Mouse (Mus musculus) common myeloid progenitor, adult 5-6 weeks (primary cell): ENCODE measurements at regions not wholly inside any gene's neighbourhood (a gene's known extent, or its start where the extent isn't known, plus 50 kb on each side); places are given as distances from the start of the nearest gene placed in this dataset.

ENCODE experiments used
- ATAC-seq: replicated peaks from 2 replicates; pipeline ENCODE4 v1.8.0; 2016; ENCODE audit warnings: low read depth, mild to moderate bottlenecking, moderate TSS enrichment, inconsistent platforms; ENCODE audit not compliant: poor library complexity, severe bottlenecking

DNA sequence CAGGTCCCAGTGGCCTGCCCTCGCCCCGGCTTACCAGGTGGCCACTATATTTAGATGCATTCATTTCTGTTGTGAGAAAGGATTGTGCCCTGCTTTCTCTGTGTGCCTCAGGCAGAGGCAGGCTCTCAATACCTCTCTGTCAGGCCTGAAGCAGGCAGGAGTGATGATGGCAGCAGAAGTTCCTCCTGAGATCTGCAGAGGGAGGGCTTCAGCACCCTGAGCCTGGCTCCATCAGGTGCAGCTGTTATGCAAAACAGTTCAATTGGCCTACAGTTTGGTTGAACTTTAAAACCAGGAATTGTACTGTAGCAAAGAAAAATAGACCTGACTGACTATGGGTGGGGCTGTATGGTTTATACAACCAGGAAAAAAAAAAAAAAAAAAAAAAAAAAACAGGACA, 92.7 kb upstream of the Cpeb4 start:
- ATAC-seq = no peak

GRCm38 (mm10) chr11:31780969-31781368, 91.0 kb upstream of the Cpeb4 start:
- ATAC-seq = no peak

DNA sequence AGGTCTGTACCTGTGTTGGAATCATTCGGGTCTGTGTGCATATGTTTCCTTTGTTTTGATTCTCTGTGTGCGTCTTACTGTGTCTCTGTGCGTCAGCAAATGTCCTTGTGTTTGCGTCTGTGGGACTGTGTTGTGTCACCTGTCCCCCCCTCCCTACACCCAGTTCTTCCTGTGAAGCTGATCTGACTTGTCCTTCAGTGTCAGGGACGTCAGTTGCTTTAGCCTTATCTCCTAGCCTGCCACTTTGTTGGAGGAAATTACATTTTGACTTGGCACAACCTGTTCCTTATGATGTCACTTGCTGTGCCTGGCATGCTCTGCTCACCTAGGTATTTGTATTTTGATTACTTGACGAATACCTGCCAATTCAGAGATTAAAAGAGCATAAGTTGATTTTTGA, 90.4 kb upstream of the Cpeb4 start:
- ATAC-seq = no peak

DNA sequence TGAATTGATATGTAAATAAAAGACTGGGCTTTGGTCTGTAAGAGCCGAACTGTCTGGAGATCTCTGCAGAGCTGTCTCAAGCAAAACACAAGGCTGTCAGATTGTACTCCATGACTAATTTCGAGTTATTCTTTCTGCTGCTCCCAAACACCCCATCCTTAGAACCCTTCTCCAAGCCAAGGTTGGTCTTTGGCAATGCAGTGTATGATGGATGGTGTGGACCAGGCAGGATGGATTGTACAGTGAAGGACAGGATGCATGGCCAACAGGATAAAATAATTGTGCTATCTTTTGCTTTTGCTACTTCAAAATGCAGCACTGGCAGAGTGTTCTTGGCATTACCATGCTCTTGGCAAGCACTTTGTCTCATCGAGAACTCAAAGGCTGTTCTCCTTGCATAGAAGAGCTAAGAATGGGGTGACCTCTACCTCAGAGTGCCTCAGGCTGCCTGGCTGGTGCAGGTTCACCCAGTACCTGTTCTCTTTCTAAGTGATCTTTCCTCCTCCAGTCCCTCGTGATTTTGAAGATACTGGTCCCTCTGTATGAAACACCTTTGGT, 88.4 kb upstream of the Cpeb4 start:
- no peak for ATAC-seq

GRCm38 (mm10) chr11:31784332-31784901, 87.6 kb upstream of the Cpeb4 start:
- ATAC-seq = no peak

GRCm38 (mm10) chr11:31785160-31785559, 86.9 kb upstream of the Cpeb4 start:
- no peak for ATAC-seq

DNA sequence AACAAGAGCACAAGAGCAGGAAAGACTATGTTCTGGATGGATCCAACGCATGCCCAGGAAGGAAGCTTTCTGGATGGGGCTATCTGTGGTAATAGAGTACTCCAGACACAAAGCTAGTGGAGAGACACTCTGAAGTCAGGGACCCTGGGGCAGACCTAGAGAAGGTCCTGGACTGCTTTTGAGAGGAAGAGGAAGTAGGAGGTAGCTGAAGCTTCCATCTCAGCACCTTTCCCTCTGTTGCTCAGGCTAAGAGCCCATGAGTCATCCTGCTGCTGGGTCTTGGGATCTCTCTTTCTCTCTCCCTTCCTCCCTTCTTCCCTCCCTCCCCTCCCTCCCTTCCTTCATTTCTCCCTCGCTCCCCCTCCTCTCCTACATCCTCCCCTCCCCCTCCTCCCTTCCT, 84.6 kb upstream of the Cpeb4 start:
- ATAC-seq = 0 out of 2 replicates have a peak, but pooled peaks have one; percentile 39

- no peak for ATAC-seq
Observed at GRCm38 (mm10) chr11:31787917-31788703, 83.9 kb upstream of the Cpeb4 start.

GRCm38 (mm10) chr11:31789967-31790366, 82.0 kb upstream of the Cpeb4 start:
- no peak for ATAC-seq

- ATAC-seq = no peak
Observed at GRCm38 (mm10) chr11:31791264-31791663, 80.7 kb upstream of the Cpeb4 start.

- no peak for ATAC-seq
Observed at GRCm38 (mm10) chr11:31795084-31795483, 76.9 kb upstream of the Cpeb4 start.

DNA sequence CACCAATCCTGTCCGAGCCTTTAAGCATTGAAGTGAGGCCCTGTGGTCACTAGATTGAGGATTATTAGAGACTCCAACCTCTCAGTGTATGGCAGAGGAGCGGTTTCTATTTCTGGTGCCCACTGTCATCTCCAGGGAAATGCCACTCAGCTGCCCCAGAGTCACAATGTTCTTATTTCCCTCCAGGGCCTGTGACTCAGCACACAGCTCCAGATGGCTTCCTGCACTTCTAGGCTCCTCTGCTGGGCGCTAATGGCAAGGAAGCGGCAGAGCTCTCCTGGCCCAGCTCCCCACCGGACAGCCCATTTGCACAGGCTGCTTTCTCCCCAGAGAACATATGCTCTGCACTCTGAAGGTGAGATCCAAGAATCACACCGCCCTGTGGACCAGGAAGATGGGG, 75.8 kb upstream of the Cpeb4 start:
- peak; percentile 97 for ATAC-seq

- ATAC-seq = no peak
Observed at GRCm38 (mm10) chr11:31801575-31801974, 70.4 kb upstream of the Cpeb4 start.

- ATAC-seq = peak; percentile 80
Observed at GRCm38 (mm10) chr11:31803319-31803891, 68.6 kb upstream of the Cpeb4 start.

GRCm38 (mm10) chr11:31804518-31804917, 67.5 kb upstream of the Cpeb4 start:
- ATAC-seq = no peak

DNA sequence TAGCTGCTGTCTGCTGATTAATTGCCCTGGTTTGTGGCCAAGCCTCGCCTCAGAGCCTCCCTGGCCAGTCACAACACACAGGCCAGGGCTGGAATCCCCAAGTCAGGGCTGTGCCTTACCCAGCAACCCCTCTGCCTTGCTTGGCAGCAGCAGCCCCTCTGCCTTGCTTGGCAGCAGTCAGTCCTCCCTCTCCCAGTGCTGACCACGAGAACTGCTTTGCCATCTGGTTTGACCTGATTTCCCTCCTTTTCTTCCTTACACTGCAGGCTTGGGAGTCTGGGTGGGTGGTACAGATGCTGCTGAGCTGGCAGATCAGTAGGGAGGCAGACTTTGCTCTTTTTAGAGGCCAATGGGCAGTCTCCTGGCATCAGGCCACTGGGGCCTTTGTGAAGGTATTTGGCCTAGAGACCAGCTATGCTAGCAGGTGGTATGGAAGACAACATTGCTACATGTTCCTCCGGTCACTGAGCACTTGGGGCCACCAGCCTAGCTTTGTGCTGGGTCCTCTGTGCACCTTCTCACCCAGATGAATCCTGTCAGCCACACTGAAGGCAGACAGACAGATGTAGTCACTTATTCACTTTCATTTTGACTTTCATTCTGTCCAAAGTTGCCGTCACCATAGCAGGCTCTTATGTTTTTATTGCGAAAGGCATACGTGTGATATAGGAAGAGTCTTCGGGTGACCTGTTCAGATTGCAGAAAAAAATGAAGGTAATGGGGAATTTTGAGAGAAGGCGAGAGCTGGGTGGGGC, 64.4 kb upstream of the Cpeb4 start:
- no peak for ATAC-seq

DNA sequence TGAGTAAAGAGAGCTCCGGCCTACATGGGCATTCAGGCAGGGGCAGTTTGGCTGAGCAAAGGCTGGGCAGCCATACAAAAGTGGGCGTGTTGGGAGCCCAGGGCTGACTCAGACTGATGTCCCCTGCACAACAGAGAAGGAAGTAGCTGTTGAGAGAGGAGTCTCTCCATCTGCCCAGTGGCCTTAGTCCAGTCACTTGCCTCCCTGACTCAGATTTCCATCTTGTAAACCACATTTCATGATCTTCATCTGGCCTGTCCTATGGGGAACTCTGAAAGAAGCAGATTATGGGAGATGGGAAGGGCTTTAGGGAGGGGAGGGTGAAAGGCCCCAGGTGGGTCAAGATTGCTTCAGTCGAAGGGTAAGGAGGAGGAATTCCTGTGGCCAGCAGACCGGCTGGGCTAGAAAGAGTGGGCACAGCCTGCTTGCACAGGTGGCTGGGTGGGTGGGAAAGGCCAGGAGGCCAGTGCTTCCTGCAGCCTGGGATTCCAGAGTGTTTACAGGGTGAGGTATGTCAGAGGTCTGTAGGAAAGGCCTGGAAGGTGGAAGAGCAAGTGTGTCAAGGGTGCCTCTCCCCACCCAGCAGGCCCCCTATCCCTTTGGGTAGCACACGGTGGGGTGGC, 63.7 kb upstream of the Cpeb4 start:
- ATAC-seq = no peak

- ATAC-seq = no peak
Observed at GRCm38 (mm10) chr11:31810011-31810786, 61.8 kb upstream of the Cpeb4 start.

DNA sequence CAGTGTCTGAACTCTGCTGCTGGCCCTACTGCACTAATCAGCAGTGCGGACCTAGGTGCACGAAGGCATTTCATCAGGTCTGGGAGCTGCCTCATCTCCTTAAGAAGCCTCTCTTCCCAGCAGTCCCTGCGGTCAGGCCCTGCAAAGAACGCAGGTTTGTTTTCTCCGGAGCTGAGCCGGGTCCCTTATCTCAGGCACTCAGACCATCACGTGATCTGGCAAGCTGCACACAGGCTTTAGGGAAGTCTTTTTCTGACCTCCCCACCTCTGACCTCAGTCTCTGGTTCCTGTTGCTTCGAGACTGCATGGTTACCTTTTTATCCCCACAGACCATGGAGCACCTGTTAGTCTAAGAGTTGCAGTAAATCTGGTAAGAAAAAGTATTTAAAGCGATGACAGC, 59.8 kb upstream of the Cpeb4 start:
- peak; percentile 72 for ATAC-seq
